Mouse (Mus musculus) liver, embryonic 14.5 days (tissue): ENCODE data around the gene Lpxn. TPM values are rescaled to one million over a fixed set of nuclear protein-coding genes. Genes with fewer than 3 reads are reported as not detected.

ENCODE experiments used
- ATAC-seq: fragments of 200-750 bp; cut with Nextera tagmentation; 2 replicates; pipeline ENCODE4 v1.8.0; 2017; ENCODE audit warnings: moderate number of reproducible peaks, mild to moderate bottlenecking, moderate library complexity; ENCODE audit not compliant: insufficient read depth
- DNase-seq, 3 experiments: peaks; one replicate each; pipeline ENCODE4 v3.0.0-alpha.2; 2012 to 2013; ENCODE audit warnings: low read depth in 3 of 3, low spot score in 3 of 3
- H3K27ac ChIP-seq: fragments of 300-500 bp; sonication (generic); 2 replicates; pipeline ENCODE4 v1.5.1; 2014; ENCODE audit warnings: moderate library complexity, mild to moderate bottlenecking, control low read depth, inconsistent platforms
- H3K27me3 ChIP-seq: fragments of 300-500 bp; sonication (generic); 2 replicates; pipeline ENCODE4 v1.6.1; 2014; ENCODE audit warnings: mild to moderate bottlenecking, low read length, moderate library complexity; ENCODE audit not compliant: control insufficient read depth, insufficient read depth
- H3K36me3 ChIP-seq: fragments of 300-500 bp; sonication (generic); replicated peaks from 2 replicates; pipeline ENCODE4 v1.6.1; 2014; ENCODE audit warnings: low read depth; ENCODE audit not compliant: control insufficient read depth, insufficient read depth
- H3K4me1 ChIP-seq, 2 experiments: fragments of 200-500 bp in 1 of 2; fragments of 300-500 bp in 1 of 2; sonication (generic) in 1 of 2; replicated peaks; 2 replicates each; pipeline ENCODE4 v1.6.1; 2012 to 2014; ENCODE audit warnings: antibody characterized with exemption in 1 of 2, inconsistent platforms in 1 of 2, low read length in 1 of 2; ENCODE audit not compliant: control insufficient read depth in 2 of 2, insufficient read depth in 2 of 2
- H3K4me2 ChIP-seq: fragments of 300-500 bp; sonication (generic); 2 replicates; pipeline ENCODE4 v1.6.1; 2014; ENCODE audit warnings: low read depth, mild to moderate bottlenecking, control low read depth, moderate library complexity
- H3K4me3 ChIP-seq, 2 experiments: fragments of 200-500 bp in 1 of 2; fragments of 300-500 bp in 1 of 2; sonication (generic) in 1 of 2; 2 replicates each; pipeline ENCODE4 v1.5.1; 2012 to 2014; ENCODE audit warnings: low read depth in 2 of 2, low read length in 2 of 2, mild to moderate bottlenecking in 2 of 2, control low read depth in 1 of 2, inconsistent platforms in 1 of 2, moderate library complexity in 1 of 2; ENCODE audit not compliant: insufficient read depth in 1 of 2
- H3K9ac ChIP-seq: fragments of 300-500 bp; sonication (generic); replicated peaks from 2 replicates; pipeline ENCODE4 v1.6.1; 2014; ENCODE audit warnings: mild to moderate bottlenecking, control low read depth, moderate library complexity
- H3K9me3 ChIP-seq: fragments of 300-500 bp; sonication (generic); 2 replicates; pipeline ENCODE4 v1.6.1; 2016; ENCODE audit warnings: low read length, mixed read lengths; ENCODE audit not compliant: control insufficient read depth
- CTCF ChIP-seq: IDR thresholded peaks from 2 replicates; pipeline ENCODE4 v1.5.1; 2016; ENCODE audit warnings: antibody characterized with exemption, low read depth, control low read depth
- EP300 ChIP-seq: IDR thresholded peaks from 2 replicates; pipeline ENCODE4 v1.6.1; 2016; ENCODE audit warnings: antibody characterized with exemption, low read depth
- WGBS: fragments of 180-500 bp; shearing (Covaris S2); extraction: QIAGEN DNeasy Blood & Tissue Kit; methylation state at CpG from one replicate; pipeline ENCODE4 v1.1.7; 2014; ENCODE audit not compliant: insufficient replicate concordance; 5-methylcytosine and 5-hydroxymethylcytosine counted together
- polyA plus RNA-seq, 2 experiments: library from polyadenylated mRNA; depleted of rRNA in 1 of 2; stranded (reverse) in 1 of 2; unstranded in 1 of 2; fragments of >200 nt; fragmentation: Nextera tagmentation in 1 of 2; extraction: Ambion mirVana in 1 of 2; gene quantifications; 2 replicates each; pipeline versions ENCODE4 v1.2.1 to v1.2.3; 2012 to 2014

Lpxn gene
- polyA plus RNA-seq, 2 experiments: 1.3 to 2.7 TPM

GRCm38 (mm10) chr19:12802830-12803229 lies 6.8 kb downstream of the Lpxn start:
- Histone ChIP-seq H3K9ac (no peak overlapping the region), H3K36me3 (no peaks in the 10 kb centered on the region), H3K9me3 (no peaks in the 10 kb centered on the region), H3K4me1 (no peaks in the 10 kb centered on the region), H3K27me3 (no peaks in the 10 kb centered on the region), H3K4me2 (no peak overlapping the region), H3K27ac (no peak overlapping the region), H3K4me3 (no peak overlapping the region)
- DNase-seq: no peak
- TF ChIP-seq EP300 (no peak), CTCF (no peak)
- no peak for ATAC-seq
- 65% methylated on average over 3 of the region's 3 CpGs for WGBS

DNA sequence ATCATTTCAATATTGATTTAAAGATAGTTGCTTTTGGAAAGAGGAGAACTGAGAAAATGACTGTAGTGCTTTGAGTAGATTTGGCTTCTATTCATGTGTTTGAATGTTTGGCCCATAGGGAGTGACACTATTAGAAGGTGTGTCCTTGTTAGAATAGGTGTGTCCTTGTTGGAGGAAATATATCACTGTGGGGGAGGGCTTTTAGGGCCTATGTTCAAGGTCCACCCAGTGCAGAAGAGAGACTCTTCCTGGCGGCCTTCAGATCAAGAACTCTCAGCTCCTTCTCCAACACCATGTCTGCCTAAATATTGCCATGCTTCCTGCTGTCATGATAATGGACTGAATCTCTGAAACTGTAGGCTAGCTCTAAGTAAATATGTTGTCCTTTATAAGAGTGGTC lies 8.2 kb downstream of the Lpxn start:
- Histone ChIP-seq H3K4me3 (no peak overlapping the region), H3K27ac (no peak overlapping the region), H3K36me3 (no peaks in the 10 kb centered on the region), H3K4me2 (no peak overlapping the region), H3K4me1 (no peaks in the 10 kb centered on the region), H3K9me3 (no peaks in the 10 kb centered on the region), H3K9ac (no peak overlapping the region), H3K27me3 (no peaks in the 10 kb centered on the region)
- no peak for TF ChIP-seq EP300
- no peak for TF ChIP-seq CTCF
- DNase-seq: no peak
- no peak for ATAC-seq
- 57% methylated on average over 1 of the region's 1 CpGs for WGBS

DNA sequence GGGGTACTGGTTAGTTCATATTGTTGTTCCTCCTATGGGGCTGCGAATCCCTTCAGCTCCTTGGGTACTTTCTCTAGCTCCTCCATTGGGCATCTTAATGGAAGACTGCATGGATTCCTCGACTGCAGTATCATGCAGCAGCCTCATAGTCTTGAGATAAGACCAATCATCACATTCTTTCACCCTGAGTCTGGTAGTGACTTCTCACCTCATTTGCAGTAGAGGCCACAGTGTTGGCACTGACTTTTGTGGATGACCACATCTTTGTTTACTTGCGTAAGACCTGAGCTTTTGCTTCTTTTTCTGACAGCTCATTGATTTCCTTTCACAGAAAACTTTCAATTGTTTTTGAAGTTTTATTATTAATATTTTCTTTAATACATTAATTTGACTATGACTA lies 9.7 kb downstream of the Lpxn start:
- no peak overlapping the region for H3K27ac ChIP-seq
- H3K4me3 ChIP-seq: no peak overlapping the region
- no peaks in the 10 kb centered on the region for H3K36me3 ChIP-seq
- H3K9ac ChIP-seq: no peak overlapping the region
- no peaks in the 10 kb centered on the region for H3K4me1 ChIP-seq
- ATAC-seq: no peak
- no peaks in the 10 kb centered on the region for H3K9me3 ChIP-seq
- no peak for DNase-seq
- no peak overlapping the region for H3K4me2 ChIP-seq
- WGBS: 62% methylated on average over 3 of the region's 3 CpGs
- no peaks in the 10 kb centered on the region for H3K27me3 ChIP-seq
- TF ChIP-seq CTCF (no peak), EP300 (no peak)

- Histone ChIP-seq H3K4me1 (no peaks in the 10 kb centered on the region), H3K9me3 (no peaks in the 10 kb centered on the region), H3K4me3 (no peak overlapping the region), H3K4me2 (no peak overlapping the region), H3K27me3 (no peaks in the 10 kb centered on the region), H3K27ac (no peak overlapping the region), H3K9ac (no peak overlapping the region), H3K36me3 (no peaks in the 10 kb centered on the region)
- DNase-seq: no peak
- TF ChIP-seq CTCF (no peak), EP300 (no peak)
- no peak for ATAC-seq
- 56% methylated on average over 2 of the region's 2 CpGs for WGBS
Observed at GRCm38 (mm10) chr19:12806214-12806613, 10.2 kb downstream of the Lpxn start.

- no peaks in the 10 kb centered on the region for H3K27me3 ChIP-seq
- no peak overlapping the region for H3K4me2 ChIP-seq
- no peak overlapping the region for H3K9ac ChIP-seq
- no peak overlapping the region for H3K4me3 ChIP-seq
- DNase-seq (no peak), ATAC-seq (peak; percentile 41; the same call in 1 of the 2 replicates)
- H3K9me3 ChIP-seq: no peaks in the 10 kb centered on the region
- 0 out of 4 replicates have a peak, but pooled peaks cover 0 to 2% of the 10 kb centered on the region in 2 experiments for H3K4me1 ChIP-seq
- H3K27ac ChIP-seq: no peak overlapping the region
- TF ChIP-seq EP300 (no peak), CTCF (no peak)
- H3K36me3 ChIP-seq: no peaks in the 10 kb centered on the region
- 42% methylated on average over 1 of the region's 1 CpGs for WGBS
Observed at GRCm38 (mm10) chr19:12812644-12813364, 16.8 kb downstream of the Lpxn start.
